Mouse (Mus musculus): ENCODE results near the gene Pck2. TPM values are rescaled to one million over a fixed set of nuclear protein-coding genes. Genes with fewer than 3 reads are reported as not detected.
A peak's percentile ranks its signal among the peaks of the same experiment; 100 is the strongest.

Pck2 gene
- total RNA-seq, 4 experiments from 2014 or later = 25.2 to 29.7 (median 27.7) TPM

DNA sequence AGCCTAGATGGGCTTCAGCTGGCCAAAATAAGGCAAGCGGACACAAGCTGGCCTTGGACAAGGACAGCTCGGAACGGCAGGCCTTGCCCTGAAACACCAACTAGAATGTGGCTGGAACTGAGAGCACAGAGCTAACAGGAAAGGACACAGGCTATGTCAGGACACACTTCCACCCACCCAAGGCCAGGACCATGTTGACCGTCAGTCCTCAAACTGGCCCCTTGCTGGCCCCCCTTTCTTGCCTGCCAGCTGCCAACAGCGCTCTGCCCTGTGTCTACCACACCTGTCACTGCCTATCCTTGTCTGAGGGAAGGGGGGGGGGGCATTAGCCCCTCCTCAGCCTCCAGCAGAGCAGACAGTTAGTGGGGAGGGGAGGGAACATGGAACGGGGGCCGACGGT, 35.2 kb downstream of the Pck2 start, which contains the start of gene Fitm1:
Gene Fitm1, plus strand, starts transcription at position 316 of the 400 bp plus-strand sequence.
- DNase-seq (ENCODE audit: low spot score in 2 of 2) = no peak

DNA sequence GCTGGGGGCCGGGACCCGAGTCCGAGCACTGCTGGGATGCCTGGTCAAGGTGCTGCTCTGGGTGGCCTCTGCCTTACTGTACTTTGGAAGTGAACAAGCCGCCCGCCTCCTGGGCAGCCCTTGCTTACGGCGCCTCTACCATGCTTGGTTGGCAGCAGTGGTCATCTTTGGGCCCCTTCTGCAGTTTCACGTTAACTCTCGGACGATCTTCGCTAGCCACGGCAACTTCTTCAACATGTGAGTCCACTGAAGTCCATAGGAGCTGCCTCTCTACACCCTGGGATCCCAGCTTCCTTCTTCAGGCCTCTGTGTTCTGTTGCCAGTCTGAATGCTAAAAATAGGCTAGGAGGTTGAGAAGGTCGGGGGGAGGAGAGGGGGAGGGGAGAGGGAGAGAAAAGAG, 35.6 kb downstream of the Pck2 start:
- no peak for DNase-seq (ENCODE audit: low spot score in 2 of 2)

DNA sequence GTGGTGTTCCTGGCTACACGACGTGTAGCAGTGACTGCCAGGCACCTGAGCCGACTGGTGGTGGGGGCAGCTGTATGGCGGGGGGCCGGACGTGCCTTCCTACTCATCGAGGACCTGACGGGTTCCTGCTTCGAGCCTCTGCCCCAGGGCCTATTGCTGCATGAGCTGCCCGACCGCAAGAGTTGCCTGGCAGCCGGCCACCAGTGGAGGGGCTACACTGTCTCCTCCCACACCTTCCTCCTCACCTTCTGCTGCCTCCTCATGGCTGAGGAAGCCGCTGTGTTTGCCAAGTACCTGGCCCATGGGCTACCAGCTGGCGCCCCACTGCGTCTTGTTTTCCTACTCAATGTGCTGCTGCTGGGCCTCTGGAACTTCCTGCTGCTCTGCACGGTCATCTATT, 36.3 kb downstream of the Pck2 start:
- peak in 1 of 2 experiments; percentile 65 for DNase-seq (ENCODE audit: low spot score in 2 of 2)

DNA sequence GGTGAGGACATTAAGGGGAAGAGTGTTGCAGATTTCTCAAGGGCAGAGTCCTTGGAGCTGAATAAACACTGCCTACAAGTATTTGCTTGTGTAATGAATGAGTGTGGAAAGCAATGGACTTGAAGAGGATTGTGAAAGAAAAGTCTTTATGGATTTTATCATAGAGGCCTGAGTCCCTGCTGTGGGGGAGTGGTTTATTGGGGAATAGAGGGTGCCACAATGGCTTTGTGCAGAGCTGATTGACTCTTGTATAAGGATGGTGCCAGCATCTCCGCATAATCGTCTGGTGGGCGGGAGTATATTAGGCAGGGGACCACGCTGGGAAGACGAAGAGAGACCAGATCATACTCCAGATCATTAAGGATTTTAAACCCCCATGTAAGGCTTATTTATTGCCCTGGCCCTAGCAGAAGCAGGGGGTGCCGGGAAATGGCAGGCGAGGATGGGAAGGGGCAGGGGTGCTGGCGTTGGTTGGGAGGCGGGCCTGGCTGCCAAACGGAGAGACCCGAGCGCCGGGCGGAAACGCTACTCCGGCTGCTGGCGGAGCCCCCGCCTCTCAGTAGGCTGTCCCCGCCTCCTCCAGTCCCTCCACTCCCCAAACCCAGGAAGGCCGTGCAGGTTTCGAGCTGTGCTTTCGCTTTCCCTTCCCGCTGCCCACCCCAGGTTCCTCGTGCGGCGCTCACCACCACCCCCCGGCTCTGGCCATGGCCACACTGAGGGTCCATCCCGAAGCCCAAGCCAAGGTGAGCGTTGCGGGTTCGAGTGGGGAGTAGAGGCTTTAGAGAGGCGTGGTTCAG, 38.0 kb downstream of the Pck2 start, which contains the start of gene Psme1:
Gene Psme1, plus strand, starts transcription at position 253 of the 797 bp plus-strand sequence.
- DNase-seq (ENCODE audit: low spot score in 2 of 2) = peak; percentile 41 to 59

DNA sequence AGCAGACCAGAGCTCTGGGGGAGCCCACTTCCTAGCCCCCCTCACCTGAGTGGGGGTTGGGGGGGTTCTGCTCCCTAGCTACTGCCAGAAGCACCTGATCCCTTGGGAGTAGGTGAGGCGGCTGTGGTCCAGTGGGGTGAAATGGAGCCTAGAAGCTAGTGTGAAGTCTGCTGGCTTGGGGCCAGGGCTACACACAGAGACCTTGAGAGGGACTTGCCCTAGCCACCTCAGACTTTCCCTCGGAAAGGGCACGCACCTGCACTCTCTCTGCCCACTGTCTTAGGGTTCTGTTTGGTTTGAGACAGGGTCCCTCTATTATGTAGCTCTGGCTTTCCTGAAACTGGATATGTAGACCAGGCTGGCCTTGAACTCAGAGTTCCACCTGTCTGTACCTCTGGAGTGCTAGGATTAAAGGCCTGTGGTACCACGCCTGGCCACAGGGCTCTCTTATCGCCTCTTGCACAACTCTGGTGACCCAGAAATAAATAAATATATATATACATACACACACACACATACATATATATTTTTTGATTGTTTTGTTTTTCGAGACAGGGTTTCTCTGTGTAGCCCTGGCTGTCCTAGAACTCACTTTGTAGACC, 38.7 kb downstream of the Pck2 start:
- DNase-seq (ENCODE audit: low spot score in 2 of 2) = no peak

DNA sequence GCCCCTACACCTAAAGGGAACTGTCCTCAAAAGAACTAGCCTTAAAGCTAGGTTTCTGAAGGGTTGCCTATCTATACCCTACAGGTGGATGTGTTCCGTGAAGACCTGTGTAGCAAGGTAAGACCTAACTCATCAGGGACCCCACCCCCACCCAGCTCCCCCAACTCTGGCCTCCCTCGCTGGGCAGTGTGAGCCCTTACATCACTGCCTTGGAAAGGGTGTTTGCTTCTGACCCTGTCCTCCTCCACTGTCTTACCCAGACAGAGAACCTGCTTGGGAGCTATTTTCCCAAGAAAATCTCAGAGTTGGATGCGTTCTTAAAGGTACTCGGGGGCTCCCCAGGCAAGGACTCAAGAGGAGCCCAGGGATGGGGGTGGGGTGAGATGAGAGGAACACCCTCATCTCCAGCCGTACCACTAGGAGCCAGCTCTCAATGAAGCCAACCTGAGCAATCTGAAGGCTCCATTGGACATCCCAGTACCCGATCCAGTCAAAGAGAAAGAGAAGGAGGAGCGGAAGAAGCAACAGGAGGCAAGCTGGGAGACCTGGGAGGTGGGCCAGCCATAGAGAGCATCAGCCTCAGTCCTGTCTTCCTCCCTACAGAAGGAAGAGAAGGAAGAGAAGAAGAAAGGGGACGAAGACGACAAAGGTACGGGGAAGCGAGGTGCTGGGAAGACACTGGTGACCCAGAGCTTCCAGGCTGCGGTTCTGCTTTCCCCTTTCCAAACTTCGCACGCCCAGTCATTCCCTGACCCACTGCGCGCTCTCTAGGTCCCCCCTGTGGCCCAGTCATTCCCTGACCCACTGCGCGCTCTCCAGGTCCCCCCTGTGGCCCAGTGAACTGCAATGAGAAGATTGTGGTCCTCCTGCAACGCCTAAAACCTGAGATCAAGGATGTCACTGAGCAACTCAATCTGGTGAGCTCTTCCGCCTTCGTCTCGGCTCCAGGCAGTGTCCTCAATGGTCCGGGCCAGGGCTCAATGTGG, 39.7 kb downstream of the Pck2 start:
- DNase-seq (ENCODE audit: low spot score in 2 of 2) = no peak

DNA sequence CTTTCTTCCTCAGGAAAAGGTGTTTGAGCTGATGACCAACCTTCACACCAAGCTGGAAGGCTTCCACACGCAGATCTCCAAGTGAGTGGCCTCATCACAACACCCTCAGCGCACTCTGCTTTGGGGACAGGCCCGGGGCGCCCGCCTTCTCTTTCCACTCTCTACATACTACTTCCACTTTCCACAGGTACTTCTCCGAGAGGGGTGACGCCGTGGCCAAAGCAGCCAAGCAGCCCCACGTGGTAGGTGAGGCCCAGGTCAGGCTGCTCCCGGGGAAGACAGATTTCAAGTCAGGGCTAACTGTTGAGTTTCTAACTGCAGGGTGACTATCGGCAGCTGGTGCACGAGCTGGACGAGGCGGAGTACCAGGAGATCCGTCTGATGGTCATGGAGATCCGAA, 40.7 kb downstream of the Pck2 start:
- DNase-seq (ENCODE audit: low spot score in 2 of 2) = no peak

DNA sequence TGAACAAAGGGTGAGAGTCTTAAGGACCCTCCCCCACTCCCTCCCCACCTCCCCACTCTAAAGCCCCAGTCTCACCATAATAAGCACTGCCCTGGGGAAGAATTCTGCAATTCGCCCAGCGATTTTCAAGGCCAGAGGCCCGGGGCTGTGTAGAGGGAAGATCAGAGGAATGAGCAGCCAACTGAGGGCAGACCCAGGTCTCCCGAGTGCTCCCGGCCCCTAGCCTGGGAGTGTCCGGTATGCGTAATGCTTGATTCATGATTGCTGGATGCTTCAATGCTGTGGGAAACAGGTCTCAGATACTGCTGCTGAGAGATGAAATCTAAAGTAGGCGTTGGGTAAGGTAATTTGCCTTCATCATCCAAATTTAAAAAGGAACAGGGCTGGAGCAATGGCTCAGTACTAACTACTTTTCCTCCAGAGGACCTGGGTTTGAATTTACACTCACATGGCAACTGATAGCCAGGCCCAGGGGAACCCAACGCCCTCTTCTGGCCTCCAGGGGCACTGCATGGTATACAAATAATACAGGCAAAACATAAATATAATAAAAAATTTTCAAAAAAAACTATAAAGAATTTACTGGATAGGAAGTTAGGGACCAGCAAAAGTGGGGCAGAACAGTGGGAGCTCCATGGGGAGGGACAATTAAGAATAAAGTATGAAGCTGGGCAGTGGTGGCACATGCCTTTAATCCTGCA, 42.1 kb downstream of the Pck2 start:
- no peak for DNase-seq (ENCODE audit: low spot score in 2 of 2)

DNA sequence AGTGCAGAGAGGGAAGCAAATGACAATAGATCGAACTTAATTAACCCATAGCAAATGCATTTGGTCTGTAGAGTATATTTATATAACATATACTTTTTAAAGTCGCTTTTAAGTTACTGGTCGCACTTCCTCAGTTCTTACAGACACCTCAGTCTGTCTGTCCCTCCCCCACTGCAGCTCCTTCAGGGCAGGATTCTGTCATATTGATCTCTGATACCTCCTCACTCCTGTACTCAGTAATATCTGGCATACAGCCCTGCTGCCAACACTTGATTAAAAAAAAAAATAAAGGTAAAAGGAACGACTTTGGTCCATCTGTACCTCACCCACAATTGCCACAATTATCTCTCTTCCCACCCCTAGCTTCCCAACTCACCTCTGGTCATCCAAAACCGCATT, 44.2 kb downstream of the Pck2 start:
- DNase-seq (ENCODE audit: low spot score in 2 of 2) = no peak

DNA sequence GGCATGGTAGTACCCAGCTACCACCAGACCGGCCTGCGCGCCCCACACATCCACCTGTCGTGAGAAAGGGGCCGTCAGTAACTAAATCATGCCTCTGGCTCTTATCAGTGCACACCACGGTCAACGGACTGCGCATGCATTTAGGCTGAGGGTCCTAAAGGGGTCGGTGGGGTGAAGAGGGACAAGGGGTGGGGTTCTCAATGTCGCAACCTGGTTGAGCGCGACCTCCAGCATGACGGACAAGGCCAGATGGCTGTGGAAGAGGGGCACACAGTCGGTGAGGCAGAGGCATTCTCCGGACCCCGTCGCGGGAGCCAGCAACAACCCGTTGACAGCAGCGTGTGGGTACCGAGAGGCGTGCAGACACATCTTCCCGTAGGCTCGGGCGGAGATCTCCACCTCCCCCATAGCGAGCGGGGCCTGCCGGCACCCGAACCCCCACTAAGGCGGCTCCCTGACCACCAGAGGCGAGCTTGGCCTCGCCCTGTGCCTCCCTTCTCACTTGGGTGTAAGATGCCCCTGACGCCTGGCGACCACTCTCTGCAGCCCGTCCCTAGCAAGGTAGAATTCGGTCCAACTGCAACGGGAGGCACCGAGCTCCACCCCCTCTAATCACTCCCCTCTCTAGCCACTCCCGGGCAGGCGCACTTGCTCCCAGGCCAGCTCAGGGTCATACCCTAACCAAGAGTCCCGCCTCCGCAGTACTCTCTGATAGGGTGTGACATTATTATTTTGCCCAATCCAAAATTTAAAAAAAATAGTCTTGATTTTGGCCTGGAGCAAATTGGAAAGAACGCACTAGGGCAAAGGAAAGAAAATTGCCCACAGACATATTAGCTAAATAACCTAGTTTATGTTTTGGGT, 44.9 kb downstream of the Pck2 start, which contains the start of gene Emc9:
Gene Emc9, minus strand, starts transcription at position 601 of the 864 bp plus-strand sequence.
- peak in 1 of 2 experiments; percentile 51 for DNase-seq (ENCODE audit: low spot score in 2 of 2)

DNA sequence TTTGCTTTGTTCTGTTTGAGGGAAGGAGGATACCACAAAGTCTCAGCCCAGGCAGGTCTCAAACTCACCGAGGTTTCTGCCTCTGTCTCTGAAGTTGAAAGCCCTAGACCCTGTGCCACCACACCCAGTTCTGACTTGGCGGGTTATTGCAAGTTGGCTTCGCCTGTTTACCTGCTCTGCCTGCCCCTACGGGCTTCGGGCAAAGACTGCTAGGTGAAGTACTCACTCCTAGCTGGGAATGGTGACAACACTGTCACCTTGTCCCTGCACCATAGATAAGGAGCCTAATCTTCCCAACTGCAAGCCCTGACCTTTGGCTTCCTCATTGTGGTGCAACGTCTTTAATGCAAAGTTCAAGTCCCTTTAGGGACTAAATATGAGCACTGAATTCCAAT, 45.5 kb downstream of the Pck2 start:
- no peak for DNase-seq (ENCODE audit: low spot score in 2 of 2)

DNA sequence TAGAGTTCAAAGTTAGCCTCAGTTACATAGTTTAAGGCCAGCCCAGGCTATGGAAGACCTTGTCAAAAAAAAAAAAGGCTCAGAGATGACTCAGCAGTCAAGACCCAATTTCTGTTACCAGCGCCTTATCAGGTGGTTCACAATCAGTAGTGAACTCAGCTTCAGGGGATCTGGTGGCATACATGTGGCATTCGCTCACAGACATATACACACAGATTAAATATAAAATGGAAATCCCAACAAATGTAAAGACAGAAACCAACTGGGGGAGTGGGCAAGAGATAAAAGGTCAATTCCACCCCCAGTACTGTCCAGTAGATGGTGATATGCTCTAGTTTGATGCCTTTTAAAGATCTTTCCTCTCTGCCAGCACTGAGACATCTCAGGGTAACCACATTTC, 46.1 kb downstream of the Pck2 start:
- no peak for DNase-seq (ENCODE audit: low spot score in 2 of 2)

DNA sequence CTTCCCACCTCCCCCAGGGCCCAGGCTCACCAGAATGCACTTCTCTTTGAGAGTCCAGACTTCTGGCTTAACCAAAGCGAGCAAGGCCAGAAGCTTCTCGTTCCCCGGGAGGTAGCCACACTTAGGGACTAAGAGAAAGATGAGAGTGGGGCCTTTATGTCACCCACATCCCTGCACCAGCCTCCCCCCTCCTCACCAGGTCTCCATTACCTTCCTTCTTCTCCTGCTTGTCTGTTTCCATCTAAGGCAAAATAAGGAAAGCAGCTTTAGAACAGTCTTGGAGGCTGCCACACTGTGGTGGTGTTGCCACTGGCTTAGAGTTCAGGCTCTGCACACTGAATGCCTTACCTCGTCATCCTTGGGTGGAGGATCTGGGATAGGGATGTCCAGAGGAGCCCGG, 49.2 kb downstream of the Pck2 start:
- DNase-seq (ENCODE audit: low spot score in 2 of 2) = no peak

DNA sequence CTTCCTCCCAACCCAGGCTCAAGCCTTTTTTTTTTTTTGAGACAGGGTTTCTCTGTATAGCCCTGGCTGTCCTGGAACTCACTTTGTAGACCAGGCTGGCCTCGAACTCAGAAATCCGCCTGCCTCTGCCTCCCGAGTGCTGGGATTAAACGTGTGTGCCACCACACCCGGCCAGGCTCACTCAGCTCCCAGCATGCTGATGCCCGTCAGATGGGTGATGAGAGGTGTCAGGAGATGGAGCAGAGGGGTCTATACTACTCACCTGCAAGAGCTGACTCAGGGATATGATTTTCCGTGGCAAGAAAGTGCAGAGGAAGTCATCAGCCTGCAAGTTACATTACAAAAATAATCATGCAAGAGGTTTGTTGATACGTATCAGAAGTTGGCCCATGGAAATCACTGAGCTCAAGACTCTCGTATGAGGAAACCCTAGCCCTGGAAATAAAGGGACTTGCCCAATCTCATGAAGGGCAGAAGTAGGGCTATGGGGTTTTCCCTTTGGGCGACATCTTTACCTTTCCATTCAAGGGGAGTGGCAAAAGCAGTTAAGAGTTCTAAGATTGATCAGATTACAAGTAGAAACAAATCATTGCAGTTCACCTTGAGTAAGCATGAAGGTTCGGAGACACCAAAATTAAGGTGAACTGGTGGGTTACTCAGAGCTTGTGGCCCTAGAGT, 49.8 kb downstream of the Pck2 start:
- DNase-seq (ENCODE audit: low spot score in 2 of 2) = no peak

DNA sequence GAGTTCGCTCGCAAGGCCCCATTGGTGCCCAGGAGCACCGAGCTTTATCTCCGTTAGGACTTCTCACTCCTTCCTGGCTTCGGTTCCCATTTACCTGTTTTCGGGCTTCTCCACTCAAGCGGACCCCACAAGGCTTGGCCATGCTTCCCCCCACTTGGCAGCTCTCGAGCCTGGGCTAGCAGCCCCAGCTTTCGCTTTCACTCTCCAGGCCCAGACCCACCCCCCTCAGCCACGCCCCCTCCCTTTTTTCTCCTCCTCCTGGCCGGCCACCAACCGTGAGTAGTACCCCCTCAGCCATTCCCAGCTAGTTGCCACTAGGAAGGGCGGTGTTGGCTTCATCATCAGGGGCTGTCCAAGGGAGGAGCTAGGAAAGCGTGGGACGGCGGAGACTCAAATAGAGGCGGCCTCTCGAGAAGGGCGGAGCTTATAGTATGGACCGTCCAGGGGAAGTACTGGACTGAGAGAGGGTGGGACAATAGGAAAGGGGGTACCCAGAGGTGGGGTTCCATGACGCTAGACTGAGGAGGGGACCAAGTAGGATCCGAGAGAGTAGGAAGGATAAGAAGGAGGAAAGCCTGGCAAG, 50.8 kb downstream of the Pck2 start, which contains the start of gene Psme2:
Gene Psme2, minus strand, starts transcription at position 366 of the 583 bp plus-strand sequence.
- peak in 1 of 2 experiments; percentile 95 for DNase-seq (ENCODE audit: low spot score in 2 of 2)

DNA sequence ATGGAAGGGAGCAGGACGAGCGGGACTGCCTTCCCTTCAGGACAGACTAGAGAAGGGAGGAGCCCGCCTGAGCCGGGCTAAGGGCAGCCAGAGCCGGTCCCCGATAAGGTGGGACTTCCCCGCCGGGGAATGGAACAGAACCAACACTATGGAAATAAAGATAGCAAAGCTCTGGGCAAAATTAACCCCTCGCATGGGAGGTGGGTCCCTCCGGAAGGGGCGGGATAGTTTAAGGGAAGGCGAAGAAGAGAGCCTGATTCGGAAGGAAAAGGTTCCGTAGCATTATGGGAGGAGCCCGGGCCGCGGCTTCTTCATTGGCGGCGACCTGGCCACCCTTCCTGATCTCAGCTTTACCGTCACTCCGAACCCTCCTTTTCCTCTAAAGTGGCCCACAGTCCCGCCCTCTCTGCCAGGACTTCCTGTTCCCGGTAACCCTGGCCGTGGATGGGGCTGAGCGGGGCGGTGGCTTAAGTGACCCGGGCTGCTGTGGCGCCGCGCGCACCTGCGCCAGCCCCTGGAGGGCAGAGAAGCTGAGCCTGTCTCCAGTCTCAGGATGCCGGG, 51.3 kb downstream of the Pck2 start, which contains the start of gene Rnf31:
Gene Rnf31, plus strand, starts transcription at position 378 of the 561 bp plus-strand sequence.
- DNase-seq (ENCODE audit: low spot score in 2 of 2) = peak; percentile 77 to 94

DNA sequence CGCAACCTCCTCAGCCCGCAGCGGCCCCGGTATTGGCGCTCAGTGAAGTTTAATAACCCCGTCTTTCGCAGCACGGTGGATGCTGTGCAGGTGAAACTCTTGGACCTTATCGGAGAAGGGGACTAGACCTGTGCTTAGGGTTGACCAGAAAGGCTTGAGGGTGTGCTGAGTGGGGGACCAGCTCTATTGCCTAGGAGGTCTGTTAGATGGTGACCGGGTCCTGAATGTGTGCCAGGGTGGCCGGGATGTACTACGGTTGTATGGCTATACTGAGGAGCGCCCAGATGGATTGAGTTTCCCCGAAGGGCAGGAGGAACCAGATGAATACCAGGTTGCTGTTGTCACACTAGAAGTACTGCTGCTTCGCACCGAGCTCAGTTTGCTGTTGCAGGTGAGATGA, 52.2 kb downstream of the Pck2 start:
- no peak for DNase-seq (ENCODE audit: low spot score in 2 of 2)

DNA sequence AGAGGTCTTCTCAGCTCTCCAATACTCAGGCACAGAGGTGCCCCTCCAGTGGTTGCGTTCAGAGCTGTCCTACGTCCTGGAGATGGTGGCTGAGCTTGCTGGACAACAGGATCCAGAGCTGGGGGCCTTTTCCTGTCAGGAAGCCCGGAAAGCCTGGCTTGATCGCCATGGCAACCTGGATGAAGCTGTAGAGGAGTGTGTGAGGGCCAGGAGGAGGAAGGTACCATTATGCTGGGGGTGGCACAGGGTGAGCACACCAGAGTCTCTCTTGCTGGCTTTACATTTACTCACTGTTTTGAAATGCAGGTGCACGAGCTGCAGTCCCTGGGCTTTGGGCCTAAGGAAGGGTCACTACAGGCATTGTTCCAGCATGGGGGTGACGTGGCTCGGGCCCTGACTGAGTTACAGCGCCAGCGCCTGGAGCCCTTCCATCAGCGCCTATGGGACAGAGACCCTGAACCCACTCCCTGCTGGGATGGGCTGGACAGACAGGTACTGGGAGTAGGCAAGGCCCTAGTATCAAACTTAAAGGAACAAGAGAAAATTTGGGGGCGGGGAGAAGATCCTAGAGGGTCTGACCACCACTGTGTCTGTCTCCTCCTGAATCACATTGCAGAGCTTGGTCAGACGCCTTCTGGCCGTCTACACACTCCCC, 56.1 kb downstream of the Pck2 start:
- no peak for DNase-seq (ENCODE audit: low spot score in 2 of 2)

Measured in left cerebral cortex, adult 8-10 months (tissue).